ENCODE assay signal across 22 mouse cellular contexts in genomic region chr5:78402228-78402710, GRCm38 (mm10).
DNase-seq lines count a peak whose midpoint lies in the region; ATAC-seq and TF ChIP-seq lines count a peak whose summit lies in the region.
"Had no signal": no experiment of that assay in that cellular context is flagged by ENCODE, and none has a peak within 500 bp of the region (broad histone marks: within the 10 kb centered on the region; RNA-seq: fewer than 3 reads in every experiment).

No protein-coding gene starts in this region.

- no peaks in the 10 kb centered on the region for H3K4me1 ChIP-seq in midbrain, embryonic 14.5 days (ENCODE audit: control insufficient read depth, insufficient read depth, low read length)
- no peaks in the 10 kb centered on the region for H3K4me1 ChIP-seq in midbrain, embryonic 16.5 days (ENCODE audit: control insufficient read depth, insufficient read depth, low read length)
- H3K4me1 ChIP-seq in forebrain, postnatal 0 days (ENCODE audit: insufficient read depth): no peaks in the 10 kb centered on the region
- no peaks in the 10 kb centered on the region for H3K4me1 ChIP-seq in thymus, adult 2 months (replicated peaks; ENCODE audit: control insufficient read depth, insufficient read depth, low read length)
- H3K4me1 ChIP-seq: embryonic facial prominence, embryonic 12.5 days; embryonic facial prominence, embryonic 15.5 days; hindbrain, embryonic 12.5 days; hindbrain, embryonic 15.5 days had no signal

- no peaks in the 10 kb centered on the region for H3K27me3 ChIP-seq in midbrain, embryonic 14.5 days (ENCODE audit: control insufficient read depth, insufficient read depth, low read length)
- no peaks in the 10 kb centered on the region for H3K27me3 ChIP-seq in midbrain, embryonic 16.5 days (ENCODE audit: control insufficient read depth, insufficient read depth, low read depth, low read length)
- no peaks in the 10 kb centered on the region for H3K27me3 ChIP-seq in forebrain, postnatal 0 days (ENCODE audit: insufficient read depth, low read length)
- H3K27me3 ChIP-seq in thymus, adult 2 months (ENCODE audit: control insufficient read depth, insufficient read depth, low read length): no peaks in the 10 kb centered on the region
- H3K27me3 ChIP-seq: embryonic facial prominence, embryonic 12.5 days; embryonic facial prominence, embryonic 15.5 days; hindbrain, embryonic 12.5 days; hindbrain, embryonic 15.5 days had no signal

- peak; percentile 29 for DNase-seq in midbrain, embryonic 14.5 days
- DNase-seq in brain, embryonic 14.5 days (ENCODE audit: low read depth): peak; percentile 46
- peak; percentile 88 for DNase-seq in retina, postnatal 1 day
- no peak for DNase-seq in forebrain, postnatal 0 days
- DNase-seq in thymus, adult 2 months: no peak
- DNase-seq: adrenal gland, adult 8-10 months; adrenal gland, postnatal 25 days; cerebellum, adult 11 months; cerebellum, adult 2 months; cerebellum, adult 9-11 months; cerebellum, postnatal 25 days; gastrocnemius, postnatal 10 days; heart, adult 11 months had no signal

- no peak overlapping the region for H3K27ac ChIP-seq in midbrain, embryonic 14.5 days (replicated peaks; ENCODE audit: low read depth, low read length)
- no peak overlapping the region for H3K27ac ChIP-seq in midbrain, embryonic 16.5 days (ENCODE audit: low read length)
- no peak overlapping the region for H3K27ac ChIP-seq in forebrain, postnatal 0 days (ENCODE audit: low read depth, low read length)
- no peak overlapping the region for H3K27ac ChIP-seq in thymus, adult 2 months (ENCODE audit: control insufficient read depth, insufficient read depth, low read length)
- H3K27ac ChIP-seq: embryonic facial prominence, embryonic 12.5 days; embryonic facial prominence, embryonic 15.5 days; hindbrain, embryonic 12.5 days; hindbrain, embryonic 15.5 days had no signal

- no peak overlapping the region for H3K4me3 ChIP-seq in midbrain, embryonic 14.5 days (replicated peaks; ENCODE audit: low read depth, low read length)
- H3K4me3 ChIP-seq in midbrain, embryonic 16.5 days (ENCODE audit: low read depth, low read length): no peak overlapping the region
- H3K4me3 ChIP-seq in forebrain, postnatal 0 days (ENCODE audit: low read depth, low read length): no peak overlapping the region
- no peak overlapping the region for H3K4me3 ChIP-seq in thymus, adult 2 months (ENCODE audit: control insufficient read depth, insufficient read depth, low read length)
- H3K4me3 ChIP-seq: embryonic facial prominence, embryonic 12.5 days; embryonic facial prominence, embryonic 15.5 days; hindbrain, embryonic 12.5 days; hindbrain, embryonic 15.5 days had no signal

- no peak for TF ChIP-seq POLR2A in brain, embryonic 14.5 days (IDR thresholded peaks at IDR 0.05; ENCODE audit: borderline replicate concordance, extremely low read depth, insufficient read depth, insufficient read length, poor library complexity, severe bottlenecking)
- no peak for TF ChIP-seq POLR2A in thymus, adult 2 months (IDR thresholded peaks at IDR 0.05; ENCODE audit: control insufficient read depth, extremely low read depth, insufficient read depth, low read length, poor library complexity)

- 60% methylated on average over 2 of the region's 2 CpGs for WGBS in midbrain, embryonic 14.5 days
- WGBS in midbrain, embryonic 16.5 days: 59% methylated on average over 2 of the region's 2 CpGs
- 42% methylated on average over 2 of the region's 2 CpGs for WGBS in forebrain, postnatal 0 days
- 91% methylated on average over 2 of the region's 2 CpGs for WGBS in thymus, adult 2 months

- no peaks in the 10 kb centered on the region for H3K9me3 ChIP-seq in midbrain, embryonic 14.5 days (ENCODE audit: control insufficient read depth, low read length)
- H3K9me3 ChIP-seq in midbrain, embryonic 16.5 days (replicated peaks; ENCODE audit: control insufficient read depth, low read length, poor library complexity, severe bottlenecking): no peaks in the 10 kb centered on the region
- no peaks in the 10 kb centered on the region for H3K9me3 ChIP-seq in forebrain, postnatal 0 days (ENCODE audit: low read length)
- H3K9me3 ChIP-seq: embryonic facial prominence, embryonic 12.5 days; embryonic facial prominence, embryonic 15.5 days; hindbrain, embryonic 12.5 days; hindbrain, embryonic 15.5 days had no signal

- H3K4me2 ChIP-seq in midbrain, embryonic 14.5 days (ENCODE audit: low read length): no peak overlapping the region
- no peak overlapping the region for H3K4me2 ChIP-seq in midbrain, embryonic 16.5 days (ENCODE audit: low read length)
- H3K4me2 ChIP-seq in forebrain, postnatal 0 days (ENCODE audit: low read depth): no peak overlapping the region
- H3K4me2 ChIP-seq: embryonic facial prominence, embryonic 12.5 days; embryonic facial prominence, embryonic 15.5 days; heart, embryonic 11.5 days; hindbrain, embryonic 12.5 days; hindbrain, embryonic 15.5 days had no signal

- TF ChIP-seq CTCF in brain, embryonic 14.5 days (IDR thresholded peaks at IDR 0.05; ENCODE audit: borderline replicate concordance, extremely low read depth, insufficient read depth, insufficient read length): no peak
- no peak for TF ChIP-seq CTCF in forebrain, postnatal 0 days (IDR thresholded peaks at IDR 0.05; ENCODE audit: low read depth)
- TF ChIP-seq CTCF in thymus, adult 2 months (IDR thresholded peaks at IDR 0.05; ENCODE audit: borderline replicate concordance, control insufficient read depth, extremely low read depth, insufficient read depth, low read length, poor library complexity): no peak

- H3K36me3 ChIP-seq in midbrain, embryonic 14.5 days (ENCODE audit: control insufficient read depth, insufficient read depth, low read length): no peaks in the 10 kb centered on the region
- H3K36me3 ChIP-seq in midbrain, embryonic 16.5 days (ENCODE audit: control insufficient read depth, insufficient read depth, low read length): no peaks in the 10 kb centered on the region
- no peaks in the 10 kb centered on the region for H3K36me3 ChIP-seq in forebrain, postnatal 0 days (ENCODE audit: insufficient read depth)
- no peaks in the 10 kb centered on the region for H3K36me3 ChIP-seq in thymus, adult 2 months (ENCODE audit: control insufficient read depth, insufficient read depth, low read length)
- H3K36me3 ChIP-seq: embryonic facial prominence, embryonic 12.5 days; embryonic facial prominence, embryonic 15.5 days; hindbrain, embryonic 12.5 days; hindbrain, embryonic 15.5 days had no signal

- ATAC-seq in midbrain, embryonic 14.5 days (ENCODE audit: low FRiP score, low TSS enrichment): no peak; the same call in 1 of the 2 replicates
- no peak for ATAC-seq in midbrain, embryonic 16.5 days
- no peak for ATAC-seq in forebrain, postnatal 0 days
- ATAC-seq: activated CD4-positive, CD25-positive, alpha-beta regulatory T cell, adult 4 months; CD4-positive, CD25-positive, alpha-beta regulatory T cell, adult 4 months; forebrain, embryonic 14.5 days had no signal

- H3K9ac ChIP-seq in midbrain, embryonic 14.5 days (replicated peaks; ENCODE audit: low read length): no peak overlapping the region
- H3K9ac ChIP-seq in midbrain, embryonic 16.5 days (ENCODE audit: low read depth, low read length): no peak overlapping the region
- no peak overlapping the region for H3K9ac ChIP-seq in forebrain, postnatal 0 days
- H3K9ac ChIP-seq: embryonic facial prominence, embryonic 12.5 days; embryonic facial prominence, embryonic 15.5 days; hindbrain, embryonic 12.5 days; hindbrain, embryonic 15.5 days had no signal

Comparison
In these comparisons a context has a peak if more than half of its experiments do, and no peak if none do; other contexts are left out.
1. DNase-seq: peak in midbrain, embryonic 14.5 days (single experiment), brain, embryonic 14.5 days (single experiment) and retina, postnatal 1 day (single experiment); none in forebrain, postnatal 0 days (single experiment) and thymus, adult 2 months (single experiment).